Mouse (Mus musculus) CD4-positive, CD25-positive, alpha-beta regulatory T cell, adult 2 months (primary cell): ENCODE measurements around the gene Pdzd9.
A peak's percentile ranks its signal among the peaks of the same experiment; 100 is the strongest.

Source experiments
- DNase-seq: peaks from one replicate; pipeline ENCODE4 v3.0.0-alpha.2; 2012; ENCODE audit warnings: low read depth, low spot score

Gene Pdzd9

DNA sequence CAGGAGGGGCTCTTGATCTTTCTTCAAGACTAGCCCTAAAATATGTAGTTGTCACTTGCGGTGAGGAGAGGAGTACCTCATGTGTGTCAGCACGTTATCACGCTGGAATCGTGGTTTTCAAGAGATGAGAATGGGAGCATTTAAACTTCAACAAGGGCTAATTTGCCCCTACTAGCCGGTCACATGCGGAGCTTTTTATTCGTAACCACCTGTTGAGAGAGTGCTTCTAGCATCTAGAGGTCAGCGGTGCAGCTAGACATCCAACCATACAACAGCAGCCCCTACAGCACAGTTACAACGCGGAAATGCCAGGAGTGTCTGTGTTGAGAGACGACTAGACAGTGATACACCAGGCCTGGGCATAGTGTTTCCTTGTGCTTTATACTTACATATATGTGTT, 34.3 kb downstream of the Pdzd9 start:
- peak; percentile 29 for DNase-seq

- DNase-seq: no peak
These were observed 34.8 kb downstream of the Pdzd9 start for GRCm38 (mm10) chr7:120635362-120635781.

DNA sequence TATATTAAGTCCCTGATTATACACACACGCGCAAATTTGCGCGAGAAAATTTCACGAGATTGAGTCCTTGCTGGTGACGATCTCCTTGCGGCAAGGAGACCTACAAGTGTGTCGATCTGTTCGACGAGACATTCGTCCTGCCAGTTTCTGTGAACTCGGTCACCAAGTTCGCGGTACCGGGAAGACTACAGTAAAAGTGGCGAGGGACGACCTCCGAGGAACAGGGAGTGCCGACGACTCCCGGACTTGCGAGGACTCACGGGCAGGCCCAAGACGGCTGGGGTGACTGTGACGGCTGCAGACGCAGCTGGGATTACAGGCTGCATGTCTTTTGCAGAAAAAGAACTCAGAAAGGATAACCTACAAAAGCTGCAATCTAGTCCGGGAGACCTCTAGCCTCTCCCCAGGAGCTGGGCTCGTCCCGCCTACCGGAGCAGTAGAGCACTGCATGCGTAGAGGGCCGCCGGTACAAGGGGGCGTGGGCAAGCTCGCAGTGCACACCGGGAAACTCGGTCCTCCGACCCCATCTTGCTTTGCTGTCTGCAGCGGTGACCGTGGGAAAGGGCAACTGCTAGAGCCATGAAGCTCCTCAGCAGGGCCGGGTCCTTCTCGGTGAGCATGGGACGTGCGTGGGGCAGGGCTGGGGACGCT, 35.3 kb downstream of the Pdzd9 start, which contains the start of gene Uqcrc2:
TSS of gene Uqcrc2 (plus strand) at position 466 of the 651 bp plus-strand sequence.
- DNase-seq: peak; percentile 95

GRCm38 (mm10) chr7:120634301-120634700, 35.8 kb downstream of the Pdzd9 start:
- peak; percentile 12 for DNase-seq

DNA sequence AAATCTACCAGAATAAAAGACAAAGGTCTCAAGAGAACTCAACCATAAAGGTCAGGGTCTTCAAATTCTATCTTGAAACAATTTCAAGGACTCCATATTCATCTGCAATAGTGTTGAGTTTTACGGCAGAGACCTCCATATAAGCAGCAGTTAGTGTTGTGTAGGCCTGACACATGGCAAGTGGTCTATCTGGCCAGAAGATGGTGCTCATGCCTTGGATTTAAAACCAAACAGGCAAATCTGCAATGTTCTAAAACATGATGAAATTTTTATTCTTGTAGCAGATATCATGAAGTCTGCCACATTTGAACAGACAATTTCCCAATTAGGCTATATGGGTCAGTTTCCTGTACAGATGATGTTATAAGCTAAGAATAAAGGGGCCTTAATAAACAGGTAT, 37.6 kb downstream of the Pdzd9 start:
- DNase-seq: peak; percentile 57

GRCm38 (mm10) chr7:120620841-120621240, 49.3 kb downstream of the Pdzd9 start:
- DNase-seq: no peak

DNA sequence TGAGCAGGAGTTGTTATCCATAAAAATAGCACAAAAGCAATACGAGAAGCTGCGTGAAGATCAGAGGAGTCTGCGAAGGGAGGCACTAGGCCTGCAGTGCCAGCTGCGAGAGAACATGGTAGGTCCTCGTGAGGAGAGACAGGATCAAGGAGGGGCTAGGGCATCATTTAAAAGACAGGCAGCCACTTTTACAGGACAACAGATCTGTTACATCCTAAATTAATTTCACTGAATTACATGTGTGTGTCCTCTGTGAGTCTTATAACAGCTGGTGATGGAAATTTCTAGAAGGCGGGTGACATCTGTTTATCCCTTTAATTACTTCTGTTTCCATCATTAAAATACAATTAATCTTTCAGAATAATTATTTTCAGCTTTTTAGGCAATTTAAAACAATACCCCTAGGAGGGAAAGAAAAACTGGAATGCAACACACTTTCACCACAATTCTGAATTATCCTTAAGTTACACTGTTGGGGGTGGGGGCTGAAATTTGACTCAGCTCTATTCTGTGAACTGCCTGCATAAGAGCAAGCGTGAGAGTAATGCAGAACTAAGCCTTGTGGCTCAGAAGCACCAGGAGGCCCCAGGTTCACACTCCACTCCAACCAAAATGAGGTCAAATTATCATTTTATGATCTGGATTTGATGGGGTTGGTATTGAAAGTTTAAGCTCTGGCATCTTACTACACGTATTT, 49.9 kb downstream of the Pdzd9 start:
- no peak for DNase-seq
